Mouse (Mus musculus) forebrain, postnatal 0 days (tissue): ENCODE data around the gene Ptprq. TPM values are rescaled to one million over a fixed set of nuclear protein-coding genes. Genes with fewer than 3 reads are reported as not detected.

Experiments
- ATAC-seq: fragments of 200-750 bp; cut with Nextera tagmentation; 2 replicates; pipeline ENCODE4 v1.8.0; 2017; ENCODE audit warnings: mild to moderate bottlenecking, moderate library complexity
- DNase-seq: peaks from one replicate; pipeline ENCODE4 v3.0.0-alpha.2; 2015
- H3K27ac ChIP-seq: fragments of 300-500 bp; sonication (generic); 2 replicates; pipeline ENCODE4 v1.5.1; 2014; ENCODE audit warnings: low read depth, mild to moderate bottlenecking, antibody characterized with exemption, low read length, moderate library complexity, mixed read lengths
- H3K27me3 ChIP-seq: fragments of 300-500 bp; sonication (generic); 2 replicates; pipeline ENCODE4 v1.6.1; 2014; ENCODE audit warnings: mild to moderate bottlenecking, low read length, mixed read lengths; ENCODE audit not compliant: insufficient read depth
- H3K36me3 ChIP-seq: fragments of 300-500 bp; sonication (generic); 2 replicates; pipeline ENCODE4 v1.6.1; 2014; ENCODE audit warnings: mild to moderate bottlenecking, moderate library complexity; ENCODE audit not compliant: insufficient read depth
- H3K4me1 ChIP-seq: fragments of 300-500 bp; sonication (generic); 2 replicates; pipeline ENCODE4 v1.6.1; 2014; ENCODE audit warnings: antibody characterized with exemption; ENCODE audit not compliant: insufficient read depth
- H3K4me2 ChIP-seq: fragments of 300-500 bp; sonication (generic); 2 replicates; pipeline ENCODE4 v1.6.1; 2014; ENCODE audit warnings: low read depth, mild to moderate bottlenecking, moderate library complexity
- H3K4me3 ChIP-seq: fragments of 300-500 bp; sonication (generic); 2 replicates; pipeline ENCODE4 v1.5.1; 2014; ENCODE audit warnings: low read depth, low read length, mixed read lengths
- H3K9ac ChIP-seq: fragments of 300-500 bp; sonication (generic); 2 replicates; pipeline ENCODE4 v1.6.1; 2014; ENCODE audit warnings: mild to moderate bottlenecking
- H3K9me3 ChIP-seq: fragments of 300-500 bp; sonication (generic); 2 replicates; pipeline ENCODE4 v1.6.1; 2016; ENCODE audit warnings: low read length
- CTCF ChIP-seq: sonication (generic); IDR thresholded peaks from 2 replicates; pipeline ENCODE4 v1.5.1; 2016; ENCODE audit warnings: antibody characterized with exemption, control low read depth, low read depth
- WGBS: fragments of 180-500 bp; shearing (Covaris S2); extraction: QIAGEN DNeasy Blood & Tissue Kit; methylation state at CpG from one replicate; pipeline ENCODE4 v1.1.7; 2014; 5-methylcytosine and 5-hydroxymethylcytosine counted together
- polyA plus RNA-seq: library from polyadenylated mRNA; unstranded; fragments of >200 nt; fragmentation: Nextera tagmentation; extraction: Ambion mirVana; gene quantifications from 2 replicates; pipeline ENCODE4 v1.2.1, GENCODE M21; 2015
- total RNA-seq: library from RNA; depleted of rRNA; stranded (reverse); fragments of >200 nt; gene quantifications from 2 replicates; pipeline ENCODE4 v1.2.3, GENCODE M21; 2014

Gene Ptprq
- total and polyA plus RNA-seq, 2 experiments from 2014 or later = 0.10 TPM

DNA sequence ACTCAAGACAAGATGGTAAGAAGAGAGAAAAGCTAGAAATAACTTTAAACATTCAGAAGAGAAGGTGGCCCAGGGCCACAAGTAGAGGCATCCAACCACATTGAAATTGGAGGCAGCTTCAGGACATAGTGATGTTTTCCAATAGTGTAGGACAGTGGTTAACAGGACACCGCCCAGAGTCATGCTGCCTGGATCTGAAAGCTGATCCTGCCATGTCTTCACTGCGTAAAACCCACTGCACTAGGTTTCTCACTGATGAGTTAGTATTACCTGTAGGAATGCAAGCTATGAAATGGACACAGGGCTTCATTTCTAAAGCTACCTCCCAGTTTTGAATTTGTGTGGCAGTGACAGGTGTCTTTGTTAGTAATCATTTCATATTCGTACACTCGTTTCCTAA lies 151.6 kb downstream of the Ptprq start:
- WGBS = 93% methylated on average over 4 of the region's 4 CpGs
- ATAC-seq (no peak), DNase-seq (no peak)
- Histone ChIP-seq H3K4me3 (no peak overlapping the region), H3K27ac (no peak overlapping the region), H3K4me2 (no peak overlapping the region), H3K9me3 (no peaks in the 10 kb centered on the region), H3K36me3 (no peaks in the 10 kb centered on the region), H3K9ac (no peak overlapping the region), H3K27me3 (no peaks in the 10 kb centered on the region), H3K4me1 (no peaks in the 10 kb centered on the region)
- no peak for TF ChIP-seq CTCF

DNA sequence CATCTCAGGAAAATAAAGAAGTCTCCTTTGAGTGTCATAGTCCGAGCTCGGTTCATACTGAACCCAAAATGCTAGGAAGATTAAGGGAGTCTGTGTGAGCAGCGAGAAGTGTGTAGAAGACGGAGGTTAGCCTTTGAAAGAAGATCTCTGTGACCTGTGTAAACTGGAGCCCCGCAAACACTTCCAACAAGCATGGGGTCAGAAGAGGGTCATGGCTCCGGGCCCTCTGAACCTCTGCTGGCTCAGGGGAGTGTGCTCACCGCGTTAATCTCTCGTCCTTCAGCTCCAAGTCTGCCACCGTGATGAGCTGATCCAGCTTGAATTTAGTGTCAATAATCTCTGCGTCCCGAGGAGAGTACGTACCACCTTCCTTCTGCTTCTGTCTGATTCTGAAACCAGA lies 157.0 kb downstream of the Ptprq start:
- ATAC-seq = no peak
- H3K27me3 ChIP-seq = no peaks in the 10 kb centered on the region
- no peak for TF ChIP-seq CTCF
- no peak overlapping the region for H3K27ac ChIP-seq
- H3K9me3 ChIP-seq = no peaks in the 10 kb centered on the region
- H3K4me1 ChIP-seq = no peaks in the 10 kb centered on the region
- no peak overlapping the region for H3K9ac ChIP-seq
- H3K36me3 ChIP-seq = no peaks in the 10 kb centered on the region
- H3K4me3 ChIP-seq = no peak overlapping the region
- no peak overlapping the region for H3K4me2 ChIP-seq
- no peak for DNase-seq
- 44% methylated on average over 13 of the region's 13 CpGs for WGBS

DNA sequence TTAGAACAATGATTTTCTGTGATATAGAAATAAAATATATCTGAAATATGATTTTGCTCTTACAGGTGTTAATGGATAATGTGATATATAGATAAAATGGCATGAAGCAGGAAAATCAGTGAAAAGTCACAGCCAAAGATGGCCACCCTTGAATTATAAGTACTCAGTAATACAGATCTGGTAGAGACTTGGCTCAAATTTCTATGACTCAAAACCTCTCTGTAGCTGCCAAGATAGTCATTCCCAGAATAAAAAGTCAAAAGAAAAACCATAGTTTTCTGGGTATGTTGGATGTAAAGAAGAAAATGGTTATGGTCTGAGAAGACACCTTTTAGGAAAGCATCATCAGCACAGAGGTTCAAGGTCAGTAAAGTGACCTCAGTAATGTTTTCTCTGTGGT lies 159.0 kb downstream of the Ptprq start:
- no peaks in the 10 kb centered on the region for H3K27me3 ChIP-seq
- no peak for TF ChIP-seq CTCF

GRCm38 (mm10) chr10:107543026-107543425 lies 176.8 kb downstream of the Ptprq start:
- 74% methylated on average over 1 of the region's 1 CpGs for WGBS
- ATAC-seq (no peak), DNase-seq (no peak)
- Histone ChIP-seq H3K4me2 (no peak overlapping the region), H3K36me3 (no peaks in the 10 kb centered on the region), H3K9me3 (no peaks in the 10 kb centered on the region), H3K27me3 (no peaks in the 10 kb centered on the region), H3K4me3 (no peak overlapping the region), H3K9ac (no peak overlapping the region), H3K27ac (no peak overlapping the region), H3K4me1 (no peaks in the 10 kb centered on the region)
- TF ChIP-seq CTCF = no peak

More for the DNA sequence above, 159.0 kb downstream of the Ptprq start:
- Histone ChIP-seq H3K36me3 (no peaks in the 10 kb centered on the region), H3K27ac (no peak overlapping the region), H3K4me2 (no peak overlapping the region), H3K4me1 (no peaks in the 10 kb centered on the region), H3K9ac (no peak overlapping the region), H3K9me3 (no peaks in the 10 kb centered on the region), H3K4me3 (no peak overlapping the region)
- DNase-seq (no peak), ATAC-seq (no peak)

DNA sequence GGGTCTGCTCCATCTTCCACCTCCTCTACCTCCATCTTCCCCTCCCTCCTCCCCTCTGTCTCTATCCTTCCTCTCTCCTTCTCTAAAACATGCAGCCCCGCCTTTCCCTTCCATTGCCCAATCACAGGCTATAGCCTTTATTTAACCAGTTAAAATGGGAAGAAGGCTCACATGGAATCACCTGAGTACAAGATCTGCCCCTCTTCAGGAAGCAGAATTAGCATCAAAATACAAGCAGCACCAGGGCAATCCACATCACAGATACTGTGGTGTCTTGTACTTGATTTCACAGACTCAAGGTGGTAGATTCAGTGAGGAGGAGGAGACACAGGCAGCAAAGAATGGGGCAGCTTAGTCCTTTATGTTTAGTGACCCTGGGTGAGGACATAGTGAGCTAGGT lies 191.1 kb downstream of the Ptprq start:
- no peaks in the 10 kb centered on the region for H3K27me3 ChIP-seq
- no peaks in the 10 kb centered on the region for H3K4me1 ChIP-seq
- H3K9me3 ChIP-seq = no peaks in the 10 kb centered on the region
- ATAC-seq (no peak), DNase-seq (no peak)
- no peak overlapping the region for H3K4me3 ChIP-seq
- no peak for TF ChIP-seq CTCF
- no peaks in the 10 kb centered on the region for H3K36me3 ChIP-seq
- WGBS = 89% methylated on average over 1 of the region's 1 CpGs
- H3K9ac ChIP-seq = no peak overlapping the region
- H3K4me2 ChIP-seq = no peak overlapping the region
- no peak overlapping the region for H3K27ac ChIP-seq

- Histone ChIP-seq H3K36me3 (no peaks in the 10 kb centered on the region), H3K27ac (no peak overlapping the region), H3K9me3 (no peaks in the 10 kb centered on the region), H3K9ac (no peak overlapping the region), H3K4me1 (no peaks in the 10 kb centered on the region), H3K27me3 (no peaks in the 10 kb centered on the region), H3K4me3 (no peak overlapping the region), H3K4me2 (no peak overlapping the region)
- WGBS = 78% methylated on average over 5 of the region's 5 CpGs
- no peak for TF ChIP-seq CTCF
- peak; percentile 7 for DNase-seq
- ATAC-seq = peak; percentile 47; the same call in 1 of the 2 replicates
These were observed 200.6 kb downstream of the Ptprq start for GRCm38 (mm10) chr10:107519216-107519615.

- no peak for DNase-seq
- Histone ChIP-seq H3K27me3 (no peaks in the 10 kb centered on the region), H3K9me3 (no peaks in the 10 kb centered on the region), H3K4me2 (no peak overlapping the region), H3K27ac (no peak overlapping the region), H3K4me3 (no peak overlapping the region), H3K9ac (no peak overlapping the region), H3K36me3 (no peaks in the 10 kb centered on the region), H3K4me1 (no peaks in the 10 kb centered on the region)
- no peak for TF ChIP-seq CTCF
- 78% methylated on average over 7 of the region's 7 CpGs for WGBS
- ATAC-seq = no peak
These were observed 203.2 kb downstream of the Ptprq start for GRCm38 (mm10) chr10:107516641-107517040.

- DNase-seq (no peak), ATAC-seq (no peak)
- Histone ChIP-seq H3K36me3 (no peaks in the 10 kb centered on the region), H3K4me1 (no peaks in the 10 kb centered on the region), H3K27me3 (no peaks in the 10 kb centered on the region), H3K27ac (no peak overlapping the region), H3K4me3 (no peak overlapping the region), H3K9me3 (no peaks in the 10 kb centered on the region), H3K9ac (no peak overlapping the region), H3K4me2 (no peak overlapping the region)
- 66% methylated on average over 7 of the region's 7 CpGs for WGBS
- TF ChIP-seq CTCF = no peak
These were observed 205.1 kb downstream of the Ptprq start for GRCm38 (mm10) chr10:107514735-107515134.
